Mouse (Mus musculus): ENCODE data around the gene Uhrf1.

DNA sequence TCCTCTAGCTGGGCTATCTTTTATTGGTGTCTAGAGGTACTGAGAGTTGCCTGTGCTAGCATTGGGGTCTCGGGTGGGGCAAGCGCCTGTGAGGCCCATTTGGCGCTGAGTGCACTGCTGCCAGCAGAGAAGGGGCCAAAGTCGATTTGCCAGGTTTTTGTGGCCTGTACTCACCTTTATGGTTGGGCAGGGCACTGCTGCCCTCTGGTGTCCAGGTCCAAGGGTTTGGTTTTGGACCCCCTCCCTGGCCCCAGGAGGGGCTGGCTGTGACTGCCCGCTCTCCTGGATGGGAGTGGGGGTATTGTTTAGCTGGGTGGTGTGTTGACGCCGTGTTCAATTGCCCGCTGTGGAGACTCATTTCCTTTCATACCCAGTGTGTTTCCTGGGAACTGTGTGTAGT, 2.7 kb downstream of the Uhrf1 start:
- TF ChIP-seq SMC3 (IDR thresholded peaks at IDR 0.05; ENCODE audit: low read depth, low read length): no peak
- TF ChIP-seq GABPA (IDR thresholded peaks at IDR 0.05; ENCODE audit: low read depth, low read length): no peak
- no peak for TF ChIP-seq EP300 (IDR thresholded peaks at IDR 0.05; ENCODE audit: low read depth in 1 of 2, low read length in 2 of 2)
- TF ChIP-seq CHD2 (IDR thresholded peaks at IDR 0.05; ENCODE audit: low read length): no peak
- TF ChIP-seq POLR2AphosphoS2 (IDR thresholded peaks at IDR 0.05; ENCODE audit: low read length): no peak
- no peak for TF ChIP-seq ZMIZ1 (IDR thresholded peaks at IDR 0.05; ENCODE audit: low read depth, low read length)
- no peak for TF ChIP-seq KAT2A (conservative IDR thresholded peaks at IDR 0.05; ENCODE audit: low read depth, low read length)
- peak in 2 of 3 experiments; percentile 21 to 38; a peak in 3 of 6 replicates for TF ChIP-seq CTCF (IDR thresholded peaks at IDR 0.05 in 2 of 3, conservative IDR thresholded peaks at IDR 0.05 in 1 of 3; ENCODE audit: control insufficient read depth in 1 of 3, insufficient read depth in 1 of 3, low read depth in 2 of 3, low read length in 3 of 3, poor library complexity in 1 of 3, severe bottlenecking in 1 of 3)
- TF ChIP-seq ELF1 (IDR thresholded peaks at IDR 0.05; ENCODE audit: low read depth, low read length): no peak
